Mouse (Mus musculus) granulocyte monocyte progenitor cell, adult 5-6 weeks (primary cell): ENCODE results near the gene Zfp462. TPM values are rescaled to one million over a fixed set of nuclear protein-coding genes. Genes with fewer than 3 reads are reported as not detected.
A peak's percentile ranks its signal among the peaks of the same experiment; 100 is the strongest.

ENCODE experiments used
- ATAC-seq: replicated peaks from 2 replicates; pipeline ENCODE4 v1.8.0; 2016; ENCODE audit warnings: mild to moderate bottlenecking, moderate TSS enrichment, inconsistent platforms; ENCODE audit not compliant: poor library complexity, severe bottlenecking
- total RNA-seq, 2 experiments: library from RNA; stranded (forward) in 1 of 2; stranded (reverse) in 1 of 2; fragments of 200-712, 200-1000 nt in 1 of 2; fragments of >200 nt in 1 of 2; fragmentation: Nextera tagmentation in 1 of 2; gene quantifications; 2 replicates each; pipeline ENCODE4 v1.2.3; 2014 to 2017

The Zfp462 gene
- total RNA-seq, 2 experiments from 2014 or later, result 0.05 TPM; not detected in 1

- peak; percentile 25; the same call in 1 of the 2 replicates for ATAC-seq
These were observed 95.6 kb downstream of the Zfp462 start for GRCm38 (mm10) chr4:55040258-55040964.

GRCm38 (mm10) chr4:55041106-55041730, 96.4 kb downstream of the Zfp462 start:
- no peak for ATAC-seq

- no peak for ATAC-seq
These were observed 97.7 kb downstream of the Zfp462 start for GRCm38 (mm10) chr4:55042573-55042972.

- ATAC-seq, result no peak
These were observed 102.4 kb downstream of the Zfp462 start for GRCm38 (mm10) chr4:55047266-55047665.

- ATAC-seq, result no peak
These were observed 105.2 kb downstream of the Zfp462 start for GRCm38 (mm10) chr4:55049938-55050610.

GRCm38 (mm10) chr4:55051345-55051744, 106.5 kb downstream of the Zfp462 start:
- ATAC-seq, result no peak

GRCm38 (mm10) chr4:55052686-55053085, 107.8 kb downstream of the Zfp462 start:
- no peak for ATAC-seq

GRCm38 (mm10) chr4:55057666-55058455, 113.0 kb downstream of the Zfp462 start:
- no peak for ATAC-seq

- no peak for ATAC-seq
These were observed 114.1 kb downstream of the Zfp462 start for GRCm38 (mm10) chr4:55058901-55059300.

GRCm38 (mm10) chr4:55066341-55067170, 121.7 kb downstream of the Zfp462 start:
- ATAC-seq, result no peak

- no peak for ATAC-seq
These were observed 126.7 kb downstream of the Zfp462 start for GRCm38 (mm10) chr4:55071535-55071934.

- ATAC-seq, result no peak
These were observed 132.5 kb downstream of the Zfp462 start for GRCm38 (mm10) chr4:55077133-55077889.

- no peak for ATAC-seq
These were observed 133.3 kb downstream of the Zfp462 start for GRCm38 (mm10) chr4:55077902-55078716.

- ATAC-seq, result no peak
These were observed 134.2 kb downstream of the Zfp462 start for GRCm38 (mm10) chr4:55079056-55079455.

GRCm38 (mm10) chr4:55084080-55084688, 139.3 kb downstream of the Zfp462 start:
- ATAC-seq, result no peak

- ATAC-seq, result no peak
These were observed 143.3 kb downstream of the Zfp462 start for GRCm38 (mm10) chr4:55088153-55088552.

- no peak for ATAC-seq
These were observed 144.1 kb downstream of the Zfp462 start for GRCm38 (mm10) chr4:55088922-55089321.

- ATAC-seq, result no peak
These were observed 152.3 kb downstream of the Zfp462 start for GRCm38 (mm10) chr4:55097157-55097556.
